Mouse (Mus musculus): Measurements from ENCODE around the gene P4ha1.
A peak's percentile ranks its signal among the peaks of the same experiment; 100 is the strongest.

The P4ha1 gene

DNA sequence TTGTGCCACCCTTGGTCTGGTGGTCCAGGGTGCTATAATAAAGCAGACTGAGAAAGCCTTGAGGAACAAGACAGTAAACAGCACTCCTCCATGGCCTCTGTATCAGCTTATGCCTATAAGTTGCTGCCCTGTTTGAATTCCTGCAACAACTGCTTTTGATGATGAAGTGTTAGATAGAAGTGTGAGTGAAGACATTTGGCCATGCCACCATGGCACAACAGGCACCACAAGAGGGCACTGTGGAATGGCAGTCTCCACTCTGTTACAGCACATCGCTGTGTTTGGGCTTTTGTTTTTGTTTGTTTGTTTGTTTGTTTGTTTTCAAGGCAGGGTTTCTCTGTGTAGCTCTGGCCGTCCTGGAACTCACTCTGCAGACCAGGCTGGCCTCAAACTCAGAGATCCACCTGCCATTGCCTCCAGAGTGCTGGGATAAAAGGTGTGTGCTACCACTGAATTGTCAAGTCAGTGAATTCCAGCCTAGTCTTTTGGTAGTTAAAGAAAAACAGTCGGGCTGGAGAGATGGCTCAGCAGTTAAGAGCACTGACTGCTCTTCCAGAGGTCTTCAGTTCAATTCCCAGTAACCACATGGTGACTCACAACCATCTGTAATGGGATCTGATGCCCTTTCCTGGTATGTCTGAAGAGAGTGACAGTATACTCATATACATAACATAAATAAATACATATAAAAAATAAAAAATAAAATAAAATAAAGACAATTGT lies 13.9 kb upstream of the P4ha1 start:
- Histone ChIP-seq H3K36me3 (ENCODE audit: control insufficient read depth, insufficient read depth, low read length, poor library complexity, severe bottlenecking) (no peaks in the 10 kb centered on the region), H3K27me3 (ENCODE audit: control insufficient read depth, insufficient read depth, low read length, poor library complexity, severe bottlenecking) (no peaks in the 10 kb centered on the region)
- peak; percentile 59 for DNase-seq (ENCODE audit: low read depth, low spot score)

DNA sequence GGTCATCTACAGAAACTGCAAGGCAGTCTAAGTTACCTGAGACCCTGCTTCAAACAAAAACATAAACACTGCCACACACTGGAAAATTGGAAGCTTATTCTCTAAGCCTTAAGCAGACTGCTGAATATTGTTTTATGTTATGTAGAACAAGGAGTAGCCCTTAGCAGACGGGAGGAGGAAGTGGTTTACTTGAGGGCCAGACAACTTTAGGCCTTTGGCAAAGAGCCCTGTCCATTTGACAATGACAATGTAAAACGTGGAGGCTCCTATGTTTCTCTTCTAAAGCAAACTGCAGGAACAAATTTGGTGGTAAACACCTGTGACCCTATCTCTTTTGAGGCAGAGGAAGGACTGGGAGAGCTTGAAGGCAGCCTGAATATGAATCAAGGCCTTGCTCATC lies 13.0 kb upstream of the P4ha1 start:
- Histone ChIP-seq H3K27me3 (ENCODE audit: control insufficient read depth, insufficient read depth, low read length, poor library complexity, severe bottlenecking) (no peaks in the 10 kb centered on the region), H3K36me3 (ENCODE audit: control insufficient read depth, insufficient read depth, low read length, poor library complexity, severe bottlenecking) (no peaks in the 10 kb centered on the region)
- no peak for DNase-seq (ENCODE audit: low read depth, low spot score)

DNA sequence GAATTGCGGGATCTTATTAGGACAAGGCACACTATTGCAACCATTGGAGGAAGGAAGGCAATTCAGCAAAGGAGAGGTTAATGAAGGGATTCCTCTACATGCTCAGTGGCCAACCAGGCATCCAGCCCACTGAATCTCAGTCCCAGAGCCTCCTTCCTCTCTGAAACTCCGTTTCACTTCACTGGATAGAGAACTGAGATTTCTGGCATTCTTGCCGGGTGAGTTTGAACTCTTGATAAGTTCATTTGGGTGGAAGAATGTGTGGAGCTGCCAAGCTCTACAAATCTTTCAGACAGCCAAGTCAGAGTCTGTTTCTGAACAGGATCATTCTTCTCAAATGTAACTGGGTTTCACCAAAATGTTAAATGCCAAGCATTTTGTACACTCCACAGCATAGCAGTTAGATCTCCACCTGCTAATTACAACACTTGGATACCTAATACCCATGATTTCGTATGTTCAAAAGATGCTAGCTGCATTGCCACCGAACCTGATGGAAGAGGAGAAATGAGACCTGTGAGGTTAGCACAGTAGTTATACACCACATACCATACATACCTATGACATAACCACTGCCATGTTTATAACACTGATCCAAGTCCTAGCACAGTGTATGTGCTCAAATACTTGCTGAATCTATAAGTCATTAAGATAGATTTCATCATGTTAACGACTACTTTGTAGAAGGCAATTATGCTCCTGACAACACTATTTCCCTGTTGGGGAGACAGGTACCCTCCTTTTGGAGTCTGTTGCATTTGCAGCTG lies 12.2 kb upstream of the P4ha1 start:
- Histone ChIP-seq H3K27me3 (ENCODE audit: control insufficient read depth, insufficient read depth, low read length, poor library complexity, severe bottlenecking) (no peaks in the 10 kb centered on the region), H3K36me3 (ENCODE audit: control insufficient read depth, insufficient read depth, low read length, poor library complexity, severe bottlenecking) (no peaks in the 10 kb centered on the region)
- DNase-seq (ENCODE audit: low read depth, low spot score) = no peak

DNA sequence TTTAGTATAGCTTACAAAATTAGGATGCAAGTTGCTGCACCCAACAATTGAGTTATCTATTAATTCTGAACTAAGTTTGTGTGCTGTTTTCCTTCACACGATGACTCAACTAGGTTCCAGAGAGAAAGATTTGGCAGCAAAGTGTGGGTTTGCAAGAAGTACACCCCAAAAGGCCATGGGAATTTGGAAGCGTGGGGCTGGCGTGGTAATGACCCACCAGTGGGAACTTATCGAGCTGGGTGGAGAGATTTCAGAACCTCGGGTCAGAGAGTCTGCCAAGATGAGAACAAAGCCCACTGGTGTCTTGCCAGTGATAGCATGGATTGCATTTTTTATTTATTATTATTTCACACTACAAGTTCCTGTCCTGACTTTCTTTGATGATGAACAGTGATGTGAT lies 11.2 kb upstream of the P4ha1 start:
- Histone ChIP-seq H3K36me3 (ENCODE audit: control insufficient read depth, insufficient read depth, low read length, poor library complexity, severe bottlenecking) (no peaks in the 10 kb centered on the region), H3K27me3 (ENCODE audit: control insufficient read depth, insufficient read depth, low read length, poor library complexity, severe bottlenecking) (no peaks in the 10 kb centered on the region)
- DNase-seq (ENCODE audit: low read depth, low spot score) = no peak

DNA sequence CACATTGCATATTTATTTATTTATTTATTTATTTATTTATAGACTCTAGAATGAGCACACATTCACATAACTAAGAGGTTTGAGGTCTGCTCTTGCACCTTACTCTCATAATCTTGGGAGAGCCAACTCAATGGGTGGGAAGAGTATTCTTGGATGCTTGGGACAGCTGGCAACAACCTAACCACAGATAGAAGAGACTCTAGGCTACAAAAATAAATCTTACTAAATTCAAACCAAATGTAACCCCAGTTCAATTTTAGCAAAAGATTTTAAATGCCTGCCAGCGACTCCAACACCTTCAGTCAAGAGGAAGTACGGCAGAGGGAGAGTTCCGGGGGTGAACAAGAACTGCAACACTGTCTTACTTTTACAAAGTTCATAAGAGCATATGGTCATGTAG lies 2.0 kb upstream of the P4ha1 start:
- no peak for DNase-seq (ENCODE audit: low read depth, low spot score)
- H3K36me3 ChIP-seq (ENCODE audit: control insufficient read depth, insufficient read depth, low read length, poor library complexity, severe bottlenecking) = no peaks in the 10 kb centered on the region
- no peaks in the 10 kb centered on the region for H3K27me3 ChIP-seq (ENCODE audit: control insufficient read depth, insufficient read depth, low read length, poor library complexity, severe bottlenecking)

DNA sequence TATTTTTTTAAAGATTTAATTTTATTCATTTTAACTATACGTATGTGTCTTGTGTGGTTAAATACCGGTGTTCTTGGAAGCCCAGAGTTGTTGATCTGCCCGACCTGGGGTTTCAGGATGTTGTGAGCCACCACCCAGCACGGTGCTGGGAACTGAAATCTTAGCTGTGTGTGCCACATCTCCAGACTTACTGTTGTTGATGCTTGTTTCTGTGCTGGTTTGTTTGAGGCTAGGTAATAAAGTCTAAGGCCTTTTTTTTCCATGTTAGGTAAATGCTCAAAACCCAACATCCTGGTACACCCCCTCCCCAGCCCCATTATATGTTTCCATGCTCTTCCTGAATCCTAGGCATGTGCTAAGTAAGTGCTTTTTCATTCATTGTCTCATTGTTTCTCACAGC lies 825 bp upstream of the P4ha1 start:
- no peaks in the 10 kb centered on the region for H3K36me3 ChIP-seq (ENCODE audit: control insufficient read depth, insufficient read depth, low read length, poor library complexity, severe bottlenecking)
- H3K27me3 ChIP-seq (ENCODE audit: control insufficient read depth, insufficient read depth, low read length, poor library complexity, severe bottlenecking) = no peaks in the 10 kb centered on the region
- no peak for DNase-seq (ENCODE audit: low read depth, low spot score)

DNA sequence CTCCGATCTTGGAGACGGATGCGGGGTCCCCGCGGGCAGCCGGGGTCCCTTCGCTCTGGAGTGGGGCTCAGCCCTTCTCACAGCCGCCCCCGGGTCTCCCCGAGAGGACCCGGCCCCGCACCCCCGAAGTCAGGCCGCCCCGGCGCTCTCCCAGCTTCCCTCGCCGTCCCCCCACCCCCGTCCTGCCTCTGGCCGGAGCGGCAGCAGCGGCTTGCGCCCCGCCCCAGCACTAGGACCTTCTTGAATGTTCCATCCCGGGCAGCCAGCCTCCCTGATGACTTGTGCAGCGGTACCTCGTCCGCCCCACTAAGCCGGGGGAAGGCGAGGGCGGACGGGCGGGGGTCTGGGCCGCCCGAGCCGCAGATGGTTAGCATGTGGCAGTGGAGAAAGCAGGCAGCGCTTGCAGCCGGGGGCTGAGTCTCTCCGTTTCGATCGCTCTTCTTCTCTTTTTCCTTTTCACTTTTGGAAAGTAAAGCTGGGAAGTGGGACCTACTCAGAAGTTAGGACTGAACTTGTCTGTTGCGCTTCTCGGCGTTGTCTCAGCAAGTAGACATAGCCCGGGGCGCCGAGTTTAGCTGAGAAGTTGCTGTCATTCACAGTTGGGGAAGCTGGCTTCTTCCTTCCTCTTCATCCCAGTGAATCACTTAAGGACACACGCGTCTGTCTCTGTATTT lies 529 bp downstream of the P4ha1 start:
- H3K36me3 ChIP-seq (ENCODE audit: control insufficient read depth, insufficient read depth, low read length, poor library complexity, severe bottlenecking) = no peaks in the 10 kb centered on the region
- DNase-seq (ENCODE audit: low read depth, low spot score) = peak; percentile 71
- H3K27me3 ChIP-seq (ENCODE audit: control insufficient read depth, insufficient read depth, low read length, poor library complexity, severe bottlenecking) = no peaks in the 10 kb centered on the region

DNA sequence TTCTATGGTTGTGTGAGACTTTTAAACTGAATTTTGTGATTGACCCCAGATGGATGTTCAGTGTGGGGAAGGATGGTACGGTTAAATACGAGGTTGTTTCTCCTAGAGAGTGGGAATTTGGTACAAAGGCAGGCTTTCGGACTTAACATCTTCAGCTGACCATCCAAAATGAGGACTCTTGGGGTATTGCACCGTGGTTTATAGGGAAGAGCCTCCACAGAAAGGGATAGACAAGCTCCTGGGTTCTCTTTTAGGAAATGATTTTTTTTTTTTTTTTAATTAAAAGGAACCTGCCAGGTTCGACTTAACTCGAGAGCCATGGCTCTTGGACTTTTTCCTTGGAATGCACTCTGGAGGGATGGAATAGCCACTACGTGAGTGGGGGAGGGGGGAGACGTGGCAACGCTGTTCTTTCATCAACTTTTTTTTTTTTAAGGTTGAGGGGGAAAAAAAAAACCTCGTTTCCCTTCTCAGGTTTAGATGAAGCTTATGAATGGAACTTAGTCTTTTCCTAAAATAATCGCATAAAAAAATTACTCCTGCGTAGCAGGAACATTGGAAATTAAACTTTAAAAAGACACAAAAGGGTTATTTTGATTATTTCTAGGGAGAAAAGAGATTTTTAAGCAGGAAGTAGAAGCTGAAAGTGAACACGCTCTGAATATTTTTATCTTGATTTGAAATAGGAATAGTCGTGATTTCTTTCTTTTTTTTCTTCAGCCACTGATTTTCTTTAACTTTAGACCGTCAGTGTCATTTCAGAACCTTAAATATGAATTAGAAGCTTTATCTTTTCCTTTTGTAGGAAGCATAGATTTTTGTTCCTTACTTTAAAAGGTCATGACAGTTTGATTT lies 1.4 kb downstream of the P4ha1 start:
- no peaks in the 10 kb centered on the region for H3K27me3 ChIP-seq (ENCODE audit: control insufficient read depth, insufficient read depth, low read length, poor library complexity, severe bottlenecking)
- no peak for DNase-seq (ENCODE audit: low read depth, low spot score)
- H3K36me3 ChIP-seq (ENCODE audit: control insufficient read depth, insufficient read depth, low read length, poor library complexity, severe bottlenecking) = no peaks in the 10 kb centered on the region

DNA sequence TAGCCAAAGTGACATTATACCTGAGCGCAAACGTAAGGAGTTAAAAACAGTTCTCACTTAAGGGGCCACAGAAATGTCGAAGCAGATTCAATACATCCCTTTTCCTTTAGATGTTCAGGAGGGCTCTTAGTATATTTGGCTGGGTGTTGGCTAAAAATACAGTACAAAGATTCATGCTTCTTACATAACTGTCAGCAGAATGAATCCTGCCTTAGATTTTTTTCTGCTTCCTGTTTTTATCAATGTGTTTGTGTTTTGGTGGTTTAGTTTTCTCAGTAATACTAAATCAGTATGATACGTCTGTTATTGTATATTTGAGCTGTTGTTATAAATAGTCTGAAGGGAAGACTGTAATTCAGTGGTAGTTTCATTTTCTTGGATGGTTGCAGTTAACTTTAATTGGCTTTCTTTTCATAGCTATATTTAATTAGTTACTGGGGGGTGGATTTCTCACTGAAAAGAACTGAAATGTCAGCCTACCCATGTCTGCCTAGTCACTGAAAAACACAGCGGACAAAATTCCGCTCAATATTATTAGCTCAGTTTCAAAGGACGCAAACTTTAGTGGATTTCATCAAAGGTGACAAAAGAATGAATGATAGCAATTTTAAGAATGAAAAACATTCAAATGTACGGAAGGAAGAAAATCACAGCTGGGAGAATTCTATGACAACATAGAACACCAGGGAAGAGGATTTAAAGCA lies 3.7 kb downstream of the P4ha1 start:
- Histone ChIP-seq H3K27me3 (ENCODE audit: control insufficient read depth, insufficient read depth, low read length, poor library complexity, severe bottlenecking) (no peaks in the 10 kb centered on the region), H3K36me3 (ENCODE audit: control insufficient read depth, insufficient read depth, low read length, poor library complexity, severe bottlenecking) (no peaks in the 10 kb centered on the region)
- no peak for DNase-seq (ENCODE audit: low read depth, low spot score)

DNA sequence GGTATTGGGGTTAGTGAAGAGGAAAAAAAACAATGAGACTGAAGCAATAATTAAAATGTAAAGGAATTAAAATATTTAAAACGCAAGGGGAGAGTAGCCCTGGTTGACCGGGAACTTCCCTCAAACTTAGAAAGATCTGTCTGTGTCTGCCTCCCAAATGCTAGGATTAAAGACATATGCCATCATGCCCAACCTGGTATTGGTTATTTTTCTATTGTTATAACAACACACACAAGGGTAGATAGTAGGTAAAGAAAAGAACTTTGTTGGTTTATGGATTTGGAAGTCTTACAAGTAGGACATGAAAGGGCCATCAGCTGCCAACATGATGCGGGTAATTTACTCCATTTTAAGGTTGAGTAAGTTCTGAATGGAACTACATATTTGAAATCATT lies 4.2 kb downstream of the P4ha1 start:
- H3K36me3 ChIP-seq (ENCODE audit: control insufficient read depth, insufficient read depth, low read length, poor library complexity, severe bottlenecking) = no peaks in the 10 kb centered on the region
- no peak for DNase-seq (ENCODE audit: low read depth, low spot score)
- H3K27me3 ChIP-seq (ENCODE audit: control insufficient read depth, insufficient read depth, low read length, poor library complexity, severe bottlenecking) = no peaks in the 10 kb centered on the region

DNA sequence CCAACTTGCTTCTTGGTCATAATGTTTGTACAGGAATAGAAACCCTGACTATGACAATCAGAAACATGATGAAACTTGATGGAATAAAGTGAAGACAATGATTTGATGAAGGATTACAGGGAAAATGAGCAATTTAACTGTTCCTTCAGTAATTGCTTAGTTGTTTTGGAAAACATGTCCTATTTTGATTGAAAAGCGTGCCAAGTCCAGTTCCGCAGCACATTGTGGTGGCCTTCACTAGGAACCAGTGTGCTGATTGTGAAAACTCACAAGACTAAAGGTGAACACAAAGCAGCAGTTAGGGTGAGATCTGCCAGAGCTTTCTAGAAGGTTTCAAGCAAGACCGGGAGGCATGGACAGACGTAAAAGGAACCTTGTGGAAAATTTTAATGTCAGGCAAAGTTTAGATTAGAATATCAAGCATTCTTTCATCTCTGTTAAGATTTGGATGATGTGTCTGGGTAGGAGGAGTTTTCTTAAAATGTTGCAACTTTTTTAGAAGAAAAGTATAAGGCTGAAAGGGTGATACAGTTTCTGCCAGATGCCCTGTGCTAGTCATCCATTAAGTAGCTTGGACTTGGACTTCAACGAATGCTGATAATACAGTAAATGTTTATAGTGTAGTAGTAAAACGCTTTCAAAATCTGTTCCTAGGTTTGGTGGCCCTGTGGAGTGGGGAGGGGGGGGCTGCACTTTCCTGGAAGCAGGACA lies 8.6 kb downstream of the P4ha1 start:
- H3K27me3 ChIP-seq (ENCODE audit: control insufficient read depth, insufficient read depth, low read length, poor library complexity, severe bottlenecking) = no peaks in the 10 kb centered on the region
- DNase-seq (ENCODE audit: low read depth, low spot score) = no peak
- no peaks in the 10 kb centered on the region for H3K36me3 ChIP-seq (ENCODE audit: control insufficient read depth, insufficient read depth, low read length, poor library complexity, severe bottlenecking)

DNA sequence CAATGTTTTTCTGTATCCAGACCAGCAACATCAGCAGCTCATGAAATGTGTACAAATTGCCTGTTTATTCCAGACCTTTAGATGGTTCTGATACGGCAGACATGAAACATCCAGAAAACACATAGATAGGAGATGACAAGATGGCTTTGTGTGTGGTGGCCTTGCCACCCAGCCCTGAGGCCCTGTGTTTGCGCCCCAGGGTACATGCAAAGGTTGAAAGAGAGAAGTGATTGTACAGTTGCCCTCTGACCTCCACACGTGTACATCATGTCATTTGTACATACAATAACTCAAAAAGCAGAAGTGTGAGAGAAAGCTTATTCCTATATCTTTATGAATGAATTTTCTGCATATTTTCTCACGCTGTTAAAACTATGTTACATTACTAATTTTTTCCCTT lies 10.3 kb downstream of the P4ha1 start:
- Histone ChIP-seq H3K36me3 (ENCODE audit: control insufficient read depth, insufficient read depth, low read length, poor library complexity, severe bottlenecking) (no peaks in the 10 kb centered on the region), H3K27me3 (ENCODE audit: control insufficient read depth, insufficient read depth, low read length, poor library complexity, severe bottlenecking) (no peaks in the 10 kb centered on the region)
- DNase-seq (ENCODE audit: low read depth, low spot score) = peak; percentile 68

DNA sequence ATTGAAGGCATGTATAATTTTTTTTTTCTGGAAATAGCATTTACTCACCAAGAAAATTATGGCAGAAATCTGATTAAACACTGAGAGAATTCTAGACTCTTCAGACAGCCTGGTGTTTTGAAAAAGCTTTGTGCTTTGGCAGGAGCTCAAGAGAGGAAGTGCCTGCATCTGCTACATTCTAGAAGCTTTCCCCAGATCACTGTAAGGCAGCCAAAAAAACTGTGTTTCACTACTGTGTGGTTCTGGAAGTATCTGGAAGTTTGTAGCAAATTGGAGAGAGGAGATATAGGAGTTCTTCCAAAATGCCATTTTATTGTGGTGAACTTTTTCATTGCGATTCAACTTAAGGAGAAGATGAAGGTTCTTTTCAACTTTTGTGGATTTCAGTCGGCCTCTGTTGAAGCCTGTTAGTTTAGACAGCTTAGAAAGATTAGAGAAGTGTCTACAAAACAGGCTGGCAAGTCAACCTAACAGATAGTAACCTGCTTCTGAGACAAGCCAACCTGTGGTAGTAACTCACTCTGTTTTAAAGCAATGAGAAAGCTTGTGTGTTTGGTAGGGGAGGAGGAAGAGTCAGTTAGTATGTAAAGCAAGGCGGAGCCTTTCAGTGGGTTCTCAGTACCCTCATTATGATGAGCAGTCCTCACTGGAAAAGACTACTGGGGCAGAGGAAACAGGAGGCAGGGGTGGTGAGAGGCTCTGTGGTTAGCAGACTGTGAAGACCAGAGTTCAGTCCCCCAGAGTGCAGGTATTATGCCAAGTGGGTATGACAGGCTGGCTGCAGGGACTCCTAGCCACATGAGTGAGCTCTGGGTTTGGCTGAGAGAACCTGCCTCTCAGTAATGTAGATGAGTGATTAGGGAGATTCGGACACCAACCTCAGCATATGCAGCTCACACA lies 12.1 kb downstream of the P4ha1 start:
- Histone ChIP-seq H3K36me3 (ENCODE audit: control insufficient read depth, insufficient read depth, low read length, poor library complexity, severe bottlenecking) (no peaks in the 10 kb centered on the region; the same call in 1 of the 2 replicates), H3K27me3 (ENCODE audit: control insufficient read depth, insufficient read depth, low read length, poor library complexity, severe bottlenecking) (no peaks in the 10 kb centered on the region)
- peak; percentile 42 for DNase-seq (ENCODE audit: low read depth, low spot score)
